Mouse (Mus musculus) cerebellum, adult 9-10 months (tissue): ENCODE measurements around the gene Orm3.

Experiments used
- DNase-seq: peaks from one replicate; pipeline ENCODE4 v3.0.0; 2022

The Orm3 gene

GRCm38 (mm10) chr4:63403040-63403959, 47.3 kb downstream of the Orm3 start, which contains the start of gene Akna:
TSS of gene Akna (minus strand) at chr4:63403354.
- DNase-seq: no peak

GRCm38 (mm10) chr4:63404205-63404604, 48.2 kb downstream of the Orm3 start:
- no peak for DNase-seq

DNA sequence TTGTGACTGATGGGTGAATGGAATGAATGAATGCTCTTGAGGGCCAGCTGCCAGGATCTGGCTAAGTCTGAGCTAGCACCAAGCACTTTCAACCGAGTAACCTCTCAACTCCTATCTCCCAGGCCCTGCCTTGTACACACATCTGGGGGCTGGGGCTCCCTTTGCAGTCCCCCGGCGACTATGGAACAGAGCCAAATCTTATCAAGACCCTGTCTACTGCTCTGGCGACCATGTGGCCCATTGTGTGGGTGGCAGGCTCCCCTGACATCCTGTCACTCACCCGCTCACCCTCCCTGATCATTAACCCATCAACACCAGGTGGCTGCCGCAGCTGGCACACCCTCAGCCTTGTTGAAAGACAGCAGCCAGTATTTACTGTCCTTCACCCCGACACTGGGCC, 49.1 kb downstream of the Orm3 start:
- no peak for DNase-seq

GRCm38 (mm10) chr4:63405683-63406082, 49.7 kb downstream of the Orm3 start:
- DNase-seq: no peak

DNA sequence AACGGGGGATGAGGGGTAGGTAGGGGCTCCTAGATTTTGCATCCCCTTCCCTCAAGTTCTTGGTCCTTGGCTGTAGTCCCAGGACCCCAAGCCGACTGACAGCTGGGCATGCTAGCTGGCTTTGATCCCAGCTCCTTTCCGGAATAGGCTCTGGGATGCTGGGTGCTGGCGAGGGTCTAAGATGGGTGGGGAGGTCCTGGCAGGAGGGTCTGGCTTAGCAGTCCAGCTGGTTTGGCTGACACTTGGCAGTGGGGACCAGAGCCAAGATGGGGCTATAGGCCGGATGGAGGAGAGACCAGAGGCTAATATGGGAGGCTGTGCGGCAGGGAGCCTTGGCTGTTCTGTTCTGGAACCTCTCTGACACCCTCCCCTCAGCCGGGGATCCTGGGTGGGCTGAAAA, 52.3 kb downstream of the Orm3 start:
- no peak for DNase-seq

DNA sequence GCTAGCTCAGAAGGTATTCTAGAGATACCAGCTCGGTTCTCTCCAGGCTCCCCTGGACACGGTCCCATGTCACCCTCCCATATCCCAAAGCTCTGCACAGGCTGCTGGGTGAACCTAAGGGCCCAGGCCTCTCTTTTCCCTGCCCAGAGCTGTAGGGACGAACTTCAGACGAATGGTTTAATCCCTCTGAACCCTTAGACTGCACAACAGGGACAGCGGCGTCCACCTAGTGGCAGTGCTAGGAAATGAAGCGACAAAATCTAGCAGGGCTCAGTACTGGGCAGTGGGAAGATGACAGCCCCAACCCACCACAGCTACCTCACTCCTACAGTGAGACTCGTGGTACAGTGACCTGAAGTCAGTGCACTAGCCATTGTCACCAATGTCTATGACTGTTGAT, 52.7 kb downstream of the Orm3 start:
- DNase-seq: no peak
